Mouse (Mus musculus): ENCODE results near the gene Cd34. TPM values are rescaled to one million over a fixed set of nuclear protein-coding genes. Genes with fewer than 3 reads are reported as not detected.

Gene Cd34
- total RNA-seq, 2 experiments from 2014 or later: 25.5 to 26.5 TPM

GRCm38 (mm10) chr1:194994262-194994661 lies 55.6 kb downstream of the Cd34 start:
- no peak for DNase-seq (ENCODE audit: low spot score in 2 of 2)
- H3K4me3 ChIP-seq: no peak overlapping the region
- TF ChIP-seq CTCF (conservative IDR thresholded peaks at IDR 0.05): no peak
- peak overlapping the region; percentile 58; the same call in 1 of the 2 replicates for H3K27ac ChIP-seq

- no peak for TF ChIP-seq CTCF (conservative IDR thresholded peaks at IDR 0.05)
- Histone ChIP-seq H3K27ac (peak overlapping the region; percentile 58), H3K4me3 (no peak overlapping the region)
- DNase-seq (ENCODE audit: low spot score in 2 of 2): no peak
These were observed 56.6 kb downstream of the Cd34 start for GRCm38 (mm10) chr1:194995196-194995595.

- Histone ChIP-seq H3K27ac (no peak overlapping the region), H3K4me3 (no peak overlapping the region)
- DNase-seq (ENCODE audit: low spot score in 2 of 2): no peak
- no peak for TF ChIP-seq CTCF (conservative IDR thresholded peaks at IDR 0.05)
These were observed 59.8 kb downstream of the Cd34 start for GRCm38 (mm10) chr1:194998396-194998795.

- Histone ChIP-seq H3K27ac (peak overlapping the region; percentile 52; the same call in 1 of the 2 replicates), H3K4me3 (no peak overlapping the region)
- TF ChIP-seq CTCF (conservative IDR thresholded peaks at IDR 0.05): no peak
- DNase-seq (ENCODE audit: low spot score in 2 of 2): no peak
These were observed 64.7 kb downstream of the Cd34 start for GRCm38 (mm10) chr1:195003328-195003727.

GRCm38 (mm10) chr1:195004194-195004593 lies 65.6 kb downstream of the Cd34 start:
- no peak for DNase-seq (ENCODE audit: low spot score in 2 of 2)
- no peak for TF ChIP-seq CTCF (conservative IDR thresholded peaks at IDR 0.05)
- Histone ChIP-seq H3K4me3 (no peak overlapping the region), H3K27ac (peak overlapping the region; percentile 52; the same call in 1 of the 2 replicates)

- no peak for TF ChIP-seq CTCF (conservative IDR thresholded peaks at IDR 0.05)
- peak overlapping the region; percentile 11; the same call in 1 of the 2 replicates for H3K27ac ChIP-seq
- no peak for DNase-seq (ENCODE audit: low spot score in 2 of 2)
- H3K4me3 ChIP-seq: no peak overlapping the region
These were observed 67.6 kb downstream of the Cd34 start for GRCm38 (mm10) chr1:195006267-195006666.

Other genes starting within 250 kb of the Cd34 start
- gene Cd46, start 153.4 kb downstream of the Cd34 start, total RNA-seq (2021): 1 to 10 TPM; 4.4 to 5.1 TPM
- gene Cr1l, start 192.8 kb downstream of the Cd34 start, total RNA-seq (2021): 10 to 100 TPM; 37.3 to 38.2 TPM
- gene Cr2, start 237.9 kb downstream of the Cd34 start, total RNA-seq (2021): 1 to 10 TPM in 1 of 2 experiments, under 1 TPM in 1; 0.23 to 1.1 TPM

Measured in layer of hippocampus, adult 2 months (tissue).